Mouse (Mus musculus): Measurements from ENCODE around the gene Prkg1. TPM values are rescaled to one million over a fixed set of nuclear protein-coding genes. Genes with fewer than 3 reads are reported as not detected.

Gene Prkg1
- total RNA-seq (2022): 10 to 100 TPM in 3 of 4 experiments, 1 to 10 TPM in 1; 8.4 to 12.1 (median 11.5) TPM

- DNase-seq: peak; percentile 10
Measured at GRCm38 (mm10) chr19:31764801-31765340, at the start of gene Prkg1. Prkg1 (minus strand) TSS chr19:31765033.

- DNase-seq: no peak
Measured at GRCm38 (mm10) chr19:31813087-31813486, 48.3 kb upstream of the Prkg1 start.

- no peak for DNase-seq
Measured at GRCm38 (mm10) chr19:31811371-31811770, 46.5 kb upstream of the Prkg1 start.

- DNase-seq: no peak
Measured at GRCm38 (mm10) chr19:31805391-31805790, 40.6 kb upstream of the Prkg1 start.

GRCm38 (mm10) chr19:31795485-31796046, 30.7 kb upstream of the Prkg1 start:
- no peak for DNase-seq

- DNase-seq: no peak
Measured at GRCm38 (mm10) chr19:31791724-31792123, 26.9 kb upstream of the Prkg1 start.

- no peak for DNase-seq
Measured at GRCm38 (mm10) chr19:31781521-31782018, 16.7 kb upstream of the Prkg1 start.

- no peak for DNase-seq
Measured at GRCm38 (mm10) chr19:31781077-31781476, 16.2 kb upstream of the Prkg1 start.

- DNase-seq: no peak
Measured at GRCm38 (mm10) chr19:31780222-31780621, 15.4 kb upstream of the Prkg1 start.

- DNase-seq: no peak
Measured at GRCm38 (mm10) chr19:31779021-31779420, 14.2 kb upstream of the Prkg1 start.

GRCm38 (mm10) chr19:31767004-31767403, 2.2 kb upstream of the Prkg1 start:
- DNase-seq: no peak

GRCm38 (mm10) chr19:31765451-31765850, 618 bp upstream of the Prkg1 start:
- DNase-seq: no peak

GRCm38 (mm10) chr19:31763951-31764800, 657 bp downstream of the Prkg1 start:
- peak; percentile 14 for DNase-seq

GRCm38 (mm10) chr19:31763246-31763821, 1.5 kb downstream of the Prkg1 start:
- DNase-seq: no peak

- DNase-seq: peak; percentile 6
Measured at GRCm38 (mm10) chr19:31762411-31763245, 2.2 kb downstream of the Prkg1 start.

GRCm38 (mm10) chr19:31759855-31760254, 5.0 kb downstream of the Prkg1 start:
- DNase-seq: no peak

GRCm38 (mm10) chr19:31755929-31756792, 8.7 kb downstream of the Prkg1 start:
- no peak for DNase-seq

GRCm38 (mm10) chr19:31754642-31755287, 10.1 kb downstream of the Prkg1 start:
- no peak for DNase-seq

GRCm38 (mm10) chr19:31750976-31751676, 13.7 kb downstream of the Prkg1 start:
- DNase-seq: no peak

GRCm38 (mm10) chr19:31746635-31747034, 18.2 kb downstream of the Prkg1 start:
- no peak for DNase-seq
